Mouse (Mus musculus) layer of hippocampus, postnatal 25 days (tissue): Measurements from ENCODE around the gene Tnfsf9. TPM values are rescaled to one million over a fixed set of nuclear protein-coding genes. Genes with fewer than 3 reads are reported as not detected.
A peak's percentile ranks its signal among the peaks of the same experiment; 100 is the strongest.

Source experiments
- DNase-seq, 2 experiments: peaks; one replicate each; pipeline ENCODE4 v3.0.0; 2022; ENCODE audit warnings: mixed read lengths in 2 of 2, low spot score in 1 of 2; ENCODE audit errors: extremely low spot score in 1 of 2
- total RNA-seq, 2 experiments: library from RNA; stranded (reverse); gene quantifications; 2 replicates each; pipeline ENCODE4 v1.2.3; 2021

The Tnfsf9 gene
- total RNA-seq = under 1 TPM; 0.54 to 0.85 TPM

- DNase-seq = peak; percentile 18 to 28
These were observed at the start of gene Tnfsf9 for GRCm38 (mm10) chr17:57105181-57106034. Gene Tnfsf9 (plus strand): TSS chr17:57105325.

- DNase-seq = no peak
These were observed 48.9 kb upstream of the Tnfsf9 start for GRCm38 (mm10) chr17:57056246-57056645.

GRCm38 (mm10) chr17:57058891-57059485, 46.1 kb upstream of the Tnfsf9 start, which contains the start of gene Crb3:
Gene Crb3 (plus strand): TSS chr17:57059105.
- peak in 1 of 2 experiments; percentile 36 for DNase-seq

- peak; percentile 68 to 76 for DNase-seq
These were observed 45.6 kb upstream of the Tnfsf9 start, which contains the start of gene Slc25a23 for GRCm38 (mm10) chr17:57059486-57059977. Gene Slc25a23 (minus strand): TSS chr17:57059863.

GRCm38 (mm10) chr17:57060231-57060801, 44.8 kb upstream of the Tnfsf9 start:
- DNase-seq = peak; percentile 87 to 93

- DNase-seq = no peak
These were observed 44.1 kb upstream of the Tnfsf9 start for GRCm38 (mm10) chr17:57061069-57061468.

- DNase-seq = no peak
These were observed 43.1 kb upstream of the Tnfsf9 start for GRCm38 (mm10) chr17:57062011-57062521.

GRCm38 (mm10) chr17:57062548-57062947, 42.6 kb upstream of the Tnfsf9 start:
- no peak for DNase-seq

- DNase-seq = no peak
These were observed 42.1 kb upstream of the Tnfsf9 start for GRCm38 (mm10) chr17:57063031-57063430.

- no peak for DNase-seq
These were observed 38.2 kb upstream of the Tnfsf9 start for GRCm38 (mm10) chr17:57066908-57067307.

- no peak for DNase-seq
These were observed 34.9 kb upstream of the Tnfsf9 start for GRCm38 (mm10) chr17:57070272-57070671.

- no peak for DNase-seq
These were observed 34.4 kb upstream of the Tnfsf9 start for GRCm38 (mm10) chr17:57070699-57071098.

GRCm38 (mm10) chr17:57076916-57077315, 28.2 kb upstream of the Tnfsf9 start:
- DNase-seq = no peak

GRCm38 (mm10) chr17:57078336-57078735, 26.8 kb upstream of the Tnfsf9 start, which contains the start of gene Dennd1c:
Gene Dennd1c (minus strand): TSS chr17:57078514.
- DNase-seq = no peak

GRCm38 (mm10) chr17:57079919-57080318, 25.2 kb upstream of the Tnfsf9 start:
- no peak for DNase-seq

GRCm38 (mm10) chr17:57081234-57081842, 23.8 kb upstream of the Tnfsf9 start:
- no peak for DNase-seq

- DNase-seq = no peak
These were observed 22.6 kb upstream of the Tnfsf9 start for GRCm38 (mm10) chr17:57082481-57082880.

- no peak for DNase-seq
These were observed 19.0 kb upstream of the Tnfsf9 start for GRCm38 (mm10) chr17:57085970-57086757.

- DNase-seq = peak; percentile 80
These were observed 17.9 kb upstream of the Tnfsf9 start, which contains the start of gene Tubb4a for GRCm38 (mm10) chr17:57087049-57087832. Gene Tubb4a (minus strand): TSS chr17:57087782.
